Mouse (Mus musculus) left cerebral cortex, adult 8-10 months (tissue): Measurements from ENCODE around the gene Tubd1. TPM values are rescaled to one million over a fixed set of nuclear protein-coding genes. Genes with fewer than 3 reads are reported as not detected.

Experiments
- DNase-seq, 2 experiments: peaks; one replicate each; pipeline ENCODE4 v3.0.0; 2022; ENCODE audit warnings: low spot score in 2 of 2
- total RNA-seq, 4 experiments: library from RNA; stranded (reverse); gene quantifications; 2 replicates each; pipeline ENCODE4 v1.2.4; 2022

Gene Tubd1
- total RNA-seq, 4 experiments from 2014 or later, result 3.8 to 4.8 (median 3.9) TPM

DNA sequence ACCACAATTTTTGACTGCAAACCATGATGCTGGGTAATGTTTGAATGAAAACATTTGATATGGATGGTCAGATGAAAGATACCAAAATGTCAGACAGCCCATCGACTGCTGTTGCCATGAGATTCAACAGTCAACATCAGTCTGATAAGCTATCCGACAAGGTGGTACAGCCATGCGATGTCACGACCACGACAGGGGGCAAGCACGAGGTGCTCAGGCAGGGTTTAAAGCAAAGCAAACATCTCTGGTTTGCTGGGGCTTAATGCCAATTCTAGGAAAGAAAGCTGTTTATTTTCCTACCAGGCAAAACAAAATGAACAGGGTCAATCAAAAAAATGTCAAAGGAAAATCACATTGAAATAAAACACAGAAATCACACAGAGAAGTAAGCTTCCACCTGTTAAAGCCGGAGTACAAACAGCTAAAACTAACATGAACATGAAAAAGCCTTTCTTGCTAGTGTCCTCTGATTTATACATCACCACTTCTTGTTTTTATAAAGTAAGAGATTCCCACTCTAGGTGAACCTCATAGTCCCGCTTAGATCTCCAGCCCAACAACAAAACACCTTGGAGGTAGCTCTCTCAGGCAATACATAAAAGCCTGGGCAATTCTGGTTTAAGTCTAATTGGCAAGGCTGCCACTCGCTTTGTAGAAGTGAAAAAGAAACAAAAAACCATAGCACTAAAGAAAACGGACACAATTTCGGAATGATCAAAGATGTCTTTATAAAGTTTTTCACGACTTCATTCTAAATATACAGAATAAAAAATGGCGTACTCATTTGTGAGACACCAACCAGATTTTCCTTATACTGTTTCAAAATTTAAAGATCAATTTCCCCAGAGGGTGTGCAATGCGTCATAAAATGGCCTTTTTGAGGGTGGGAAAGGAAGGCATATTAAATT lies 39.5 kb downstream of the Tubd1 start:
- DNase-seq, result no peak

DNA sequence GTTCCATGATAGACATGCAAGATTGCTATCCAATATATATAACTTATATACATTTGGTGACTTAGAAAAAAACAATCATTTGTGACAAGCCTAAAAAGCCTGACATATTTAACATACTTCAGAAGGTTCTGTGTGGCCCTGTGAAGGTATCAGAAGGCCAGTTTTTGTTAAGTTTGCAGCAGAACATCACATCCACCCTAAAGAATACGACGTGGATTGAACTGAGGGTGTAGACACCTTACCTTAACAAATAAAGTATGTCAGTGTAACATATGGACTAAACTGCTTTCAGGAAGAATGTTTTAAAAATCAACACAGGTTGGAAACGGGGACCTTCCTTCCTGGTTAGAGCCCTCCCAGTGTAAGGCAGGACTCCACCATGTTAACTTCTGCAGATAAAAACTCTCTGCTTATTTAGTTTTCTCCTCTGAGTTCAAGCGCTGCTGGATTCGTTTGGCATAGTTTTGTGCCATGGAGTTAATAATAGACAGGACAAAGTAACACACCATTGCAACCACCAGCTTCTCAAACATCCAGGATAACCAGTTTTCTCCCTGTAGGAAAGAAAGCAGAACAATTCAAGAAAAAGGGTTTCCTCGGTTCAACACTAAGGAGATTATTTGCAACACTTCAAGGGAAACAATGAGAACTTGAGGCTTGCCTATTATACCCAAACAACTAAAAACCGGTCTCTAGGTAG lies 40.3 kb downstream of the Tubd1 start:
- no peak for DNase-seq

DNA sequence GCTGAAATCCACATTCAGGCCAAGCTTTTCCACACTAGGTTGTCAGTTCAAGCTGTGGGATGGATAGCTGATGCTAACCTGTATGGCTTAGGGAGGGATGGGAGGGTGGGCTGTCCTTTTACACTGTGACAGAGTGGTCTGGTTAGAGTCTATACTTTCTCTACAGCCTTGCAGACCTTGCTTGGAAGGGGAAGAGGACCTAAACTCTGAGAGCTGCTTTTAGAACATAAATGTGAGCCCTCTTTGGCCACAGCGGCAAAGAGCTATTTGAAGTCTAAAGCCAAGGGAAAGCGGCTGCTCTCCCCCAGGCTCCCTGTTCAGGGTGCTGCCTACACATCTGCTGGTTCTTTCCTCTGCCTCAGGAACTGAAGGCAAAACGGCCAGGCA lies 40.8 kb downstream of the Tubd1 start:
- no peak for DNase-seq

DNA sequence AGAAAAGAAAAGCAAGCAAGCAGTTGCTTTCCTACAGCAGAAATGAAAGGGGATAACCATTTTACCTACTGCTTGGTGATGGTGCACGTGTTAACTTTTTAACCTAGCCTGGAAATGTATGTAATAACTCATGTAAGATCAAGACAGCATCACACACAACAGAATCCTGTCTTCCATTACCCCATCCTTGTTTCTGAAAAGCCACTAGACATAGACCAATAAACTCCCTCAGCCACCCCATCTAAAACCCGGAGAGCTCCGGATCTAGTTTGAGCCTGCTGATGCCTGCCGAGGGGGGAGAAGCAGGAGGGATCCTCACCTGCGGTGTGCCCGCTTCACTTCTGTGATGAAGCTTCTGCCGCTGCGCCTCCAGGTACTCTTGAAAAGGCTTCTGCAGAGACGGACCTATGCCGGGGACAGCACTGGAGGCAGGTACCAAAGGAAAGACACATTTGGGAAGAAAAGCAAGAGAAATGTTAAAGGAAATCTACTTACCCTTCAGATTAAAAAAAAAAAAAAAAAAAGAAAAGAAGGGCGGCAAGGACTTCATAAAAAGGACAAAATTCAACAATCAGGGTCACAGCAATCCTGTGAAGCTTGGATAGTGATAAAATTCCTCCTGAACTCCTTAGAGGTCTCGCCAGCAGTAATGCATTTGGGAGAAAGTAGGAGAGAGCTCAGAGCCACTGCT lies 41.5 kb downstream of the Tubd1 start:
- DNase-seq, result no peak

DNA sequence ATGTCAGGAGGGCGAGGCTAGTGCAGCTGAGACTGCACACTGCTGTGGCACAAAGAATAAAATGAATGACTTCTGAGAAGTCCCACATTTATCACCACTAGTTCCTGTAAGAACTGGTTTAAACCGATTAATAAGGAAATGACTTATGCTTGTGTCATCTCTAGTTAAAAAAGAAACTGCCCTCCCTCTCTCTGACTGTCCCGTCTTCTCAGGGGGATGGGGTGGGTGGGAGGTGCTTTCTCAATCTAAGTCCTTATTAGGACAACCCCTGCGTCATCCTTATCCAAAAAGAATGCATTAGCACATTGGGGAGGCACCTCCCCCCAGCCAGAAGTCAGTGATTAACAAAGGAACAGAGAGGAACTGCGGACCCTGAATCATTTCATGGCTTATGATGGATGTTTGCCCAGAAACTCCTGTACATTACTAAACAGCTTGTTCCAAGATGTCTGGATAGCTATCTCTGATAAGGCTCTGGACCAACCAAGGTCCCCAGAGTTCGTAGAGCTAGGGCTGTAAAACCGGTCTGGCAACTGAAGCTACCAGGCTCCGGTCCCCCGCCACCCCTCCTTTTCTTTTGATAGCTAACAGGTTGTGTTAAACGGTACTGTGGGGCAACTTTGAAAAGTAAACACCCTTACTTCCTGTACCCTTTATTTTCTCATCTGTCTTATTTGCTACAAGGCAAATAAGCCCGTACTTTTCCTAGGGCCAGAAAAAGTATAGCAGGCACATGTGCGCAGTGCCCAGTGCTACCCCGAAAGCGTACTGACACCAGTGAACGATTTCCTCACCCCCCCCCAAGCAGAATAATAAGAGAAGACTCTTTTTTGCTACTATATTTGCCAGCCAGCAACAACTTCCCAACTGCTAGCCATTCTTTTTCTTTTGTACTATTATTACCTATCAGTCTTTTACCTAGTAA lies 42.3 kb downstream of the Tubd1 start:
- DNase-seq, result no peak

DNA sequence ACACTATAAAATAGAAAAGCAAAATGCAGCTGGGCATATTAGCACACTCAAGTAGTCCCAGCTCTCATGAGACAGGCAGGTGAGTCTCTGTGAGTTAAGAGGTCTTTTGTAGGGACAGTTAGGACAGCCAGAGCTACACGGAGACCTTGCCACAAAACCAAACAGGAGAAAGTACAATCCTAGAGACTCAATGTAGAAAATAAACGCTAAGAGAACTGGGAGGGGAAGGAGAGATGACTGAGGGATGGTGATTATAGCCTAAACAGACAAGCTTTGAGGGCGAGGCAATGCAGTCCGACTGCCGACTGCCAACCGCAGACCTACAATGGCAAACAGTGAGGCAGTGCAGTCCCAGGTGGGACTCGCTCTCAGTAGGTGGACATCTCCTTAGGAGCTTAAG lies 43.0 kb downstream of the Tubd1 start:
- no peak for DNase-seq

DNA sequence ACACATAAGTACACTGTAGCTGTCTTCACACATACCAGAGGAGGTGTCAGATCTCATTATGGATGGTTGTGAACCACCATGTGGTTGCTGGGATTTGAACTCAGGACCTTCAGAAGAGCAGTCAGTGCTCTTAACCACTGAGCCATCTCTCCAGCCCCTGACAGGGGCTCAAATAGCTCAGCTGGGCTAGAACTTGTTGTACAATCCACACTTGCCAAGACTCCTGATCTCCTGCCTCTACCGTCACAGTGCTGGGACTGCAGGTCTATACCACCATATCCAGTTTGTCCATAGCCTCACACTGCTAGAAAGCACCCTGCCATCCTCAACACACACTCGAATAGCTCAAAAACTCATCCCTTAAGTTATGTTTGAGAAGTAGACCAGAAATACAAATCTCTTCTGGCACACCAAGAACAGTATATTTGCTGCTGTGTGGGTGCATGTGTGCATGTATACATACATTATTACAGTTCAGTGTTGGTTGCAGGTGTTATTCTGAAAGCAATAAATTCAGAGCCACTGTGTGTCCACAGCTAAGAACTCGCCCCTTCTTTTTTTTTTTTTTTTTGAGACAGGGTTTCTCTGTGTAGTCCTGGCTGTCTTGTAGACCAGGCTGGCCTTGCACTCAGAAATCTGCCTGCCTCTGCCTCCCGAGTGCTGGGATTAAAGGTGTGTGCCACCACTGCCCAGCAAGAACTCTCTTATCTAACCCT lies 44.0 kb downstream of the Tubd1 start:
- no peak for DNase-seq

DNA sequence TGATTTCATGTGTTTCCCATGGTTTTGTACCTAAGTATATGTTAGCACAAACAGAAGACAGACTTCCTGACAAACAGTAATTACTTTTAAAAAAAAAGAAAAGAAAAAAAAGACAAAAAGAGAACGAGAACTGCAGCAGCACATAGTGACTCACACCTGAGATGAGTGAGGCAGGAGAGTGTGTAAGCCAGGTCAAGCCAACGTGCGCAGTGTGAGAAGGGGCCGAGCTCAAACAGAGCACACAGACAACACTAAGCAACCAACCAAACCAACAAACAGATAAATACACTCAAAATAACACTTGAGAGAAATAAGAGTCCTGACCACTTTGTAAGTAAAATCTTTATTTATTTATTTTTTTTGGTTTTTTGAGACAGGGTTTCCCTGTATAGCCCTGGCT lies 45.3 kb downstream of the Tubd1 start:
- DNase-seq, result no peak

DNA sequence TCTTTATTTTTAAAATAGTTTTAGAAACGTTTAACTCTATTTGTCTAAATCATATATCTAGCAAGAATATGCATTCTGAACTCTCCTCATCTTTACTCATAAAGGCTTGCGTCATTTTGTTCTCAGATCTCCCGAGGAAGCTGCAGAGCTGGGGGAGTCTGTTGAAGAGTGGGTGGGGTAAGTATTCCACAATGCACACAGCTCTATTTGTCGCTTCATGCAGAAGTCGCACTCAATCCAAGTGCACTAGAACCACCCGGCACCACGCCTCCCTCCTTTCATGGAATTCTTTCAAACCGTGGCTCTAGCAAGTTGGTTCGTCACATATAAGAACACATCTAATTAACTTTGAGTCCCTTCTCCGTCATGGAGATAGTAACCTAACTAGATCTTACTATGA lies 45.8 kb downstream of the Tubd1 start:
- DNase-seq, result peak in 1 of 2 experiments; percentile 28

DNA sequence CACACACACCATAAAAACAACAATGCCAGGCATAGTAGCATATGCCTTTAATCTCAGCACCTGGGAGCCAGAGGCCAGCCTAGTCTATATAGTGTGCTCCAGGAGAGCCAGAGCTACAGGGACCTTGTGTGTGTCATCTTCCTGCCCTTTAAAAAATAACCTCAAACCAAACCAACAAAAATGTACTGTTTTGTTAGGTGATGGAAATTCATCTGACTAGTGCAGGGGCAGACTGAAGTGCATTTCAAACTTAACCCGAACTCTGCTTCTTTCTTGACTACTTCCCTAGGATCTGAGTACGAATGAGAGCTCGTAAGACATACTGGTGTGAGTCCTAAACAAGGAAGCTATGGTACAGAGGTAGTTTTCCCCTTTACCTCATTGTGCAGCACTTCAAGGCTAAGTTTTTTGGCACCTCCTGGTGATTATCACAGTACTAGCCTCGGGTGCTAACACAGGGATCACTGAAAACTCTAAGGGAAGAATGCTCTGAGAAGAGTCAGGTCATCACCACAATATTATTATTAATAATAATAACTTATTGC lies 46.6 kb downstream of the Tubd1 start:
- no peak for DNase-seq

DNA sequence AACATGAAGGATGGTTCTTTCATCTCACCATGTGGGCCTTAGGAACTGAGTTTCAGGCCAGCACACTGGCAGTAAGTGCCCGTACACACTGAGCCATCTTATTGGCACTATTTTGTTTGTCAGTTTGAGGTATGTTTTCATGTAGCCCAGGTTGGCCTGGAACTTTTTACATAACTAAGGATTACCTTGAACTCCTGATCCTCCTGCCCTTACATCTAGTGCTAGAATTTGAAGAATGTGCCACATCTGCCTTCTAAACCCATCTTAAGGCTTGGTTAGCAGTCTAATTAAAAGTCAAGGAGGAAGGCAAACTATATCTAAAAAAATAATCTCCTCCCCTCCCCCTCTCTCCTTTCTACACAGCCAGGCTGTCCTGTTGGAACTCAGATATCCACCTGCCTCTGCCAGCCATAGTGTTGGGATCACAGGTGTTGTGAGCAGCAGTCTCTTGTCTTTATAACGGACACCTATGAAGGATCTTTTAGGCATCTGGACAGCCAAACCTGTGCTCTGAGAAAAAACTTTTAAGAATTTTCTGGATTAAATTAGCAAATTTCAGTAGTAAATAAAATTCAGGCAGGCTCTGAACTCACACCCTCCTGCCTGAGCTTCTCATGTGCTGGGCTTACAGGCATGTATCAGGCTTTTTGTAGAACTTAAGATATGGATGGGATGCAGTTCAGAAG lies 47.3 kb downstream of the Tubd1 start:
- no peak for DNase-seq

DNA sequence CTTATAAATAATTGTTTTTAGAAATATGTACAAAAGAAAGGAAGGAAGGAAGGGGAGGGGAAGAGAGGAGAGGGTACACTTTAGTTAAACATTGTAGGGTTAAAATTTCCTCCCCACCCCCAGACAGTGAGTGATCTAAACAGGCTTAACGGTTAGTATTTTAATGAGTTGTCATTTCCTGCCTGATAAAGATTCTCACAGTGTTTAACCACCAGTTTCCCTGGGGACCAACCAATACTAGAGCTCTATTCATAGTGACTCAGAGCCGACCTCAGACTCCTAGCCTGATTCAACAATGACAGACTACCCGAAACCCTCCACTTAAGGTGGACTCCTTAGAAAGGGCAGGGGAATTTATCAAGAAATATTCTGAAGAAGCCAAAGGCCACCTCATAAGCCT lies 48.2 kb downstream of the Tubd1 start:
- no peak for DNase-seq

DNA sequence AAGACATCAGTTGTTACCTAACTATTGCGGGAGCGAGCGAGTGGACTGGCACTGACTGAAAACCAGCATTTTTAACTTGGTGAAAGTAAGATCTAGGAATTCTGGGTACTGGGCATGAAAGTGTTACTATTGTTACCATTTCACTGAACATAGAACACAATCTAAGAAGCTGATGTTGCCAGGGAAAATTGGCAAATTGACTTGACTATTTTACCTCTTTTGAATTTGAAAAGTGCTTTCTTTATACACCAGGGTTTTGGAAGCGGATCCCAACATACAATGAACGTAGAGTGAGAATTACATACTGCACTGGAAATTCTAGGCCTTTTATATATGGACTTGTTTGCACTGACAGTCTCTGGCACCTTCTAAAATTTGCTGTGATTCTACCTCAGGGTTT lies 48.7 kb downstream of the Tubd1 start:
- no peak for DNase-seq

DNA sequence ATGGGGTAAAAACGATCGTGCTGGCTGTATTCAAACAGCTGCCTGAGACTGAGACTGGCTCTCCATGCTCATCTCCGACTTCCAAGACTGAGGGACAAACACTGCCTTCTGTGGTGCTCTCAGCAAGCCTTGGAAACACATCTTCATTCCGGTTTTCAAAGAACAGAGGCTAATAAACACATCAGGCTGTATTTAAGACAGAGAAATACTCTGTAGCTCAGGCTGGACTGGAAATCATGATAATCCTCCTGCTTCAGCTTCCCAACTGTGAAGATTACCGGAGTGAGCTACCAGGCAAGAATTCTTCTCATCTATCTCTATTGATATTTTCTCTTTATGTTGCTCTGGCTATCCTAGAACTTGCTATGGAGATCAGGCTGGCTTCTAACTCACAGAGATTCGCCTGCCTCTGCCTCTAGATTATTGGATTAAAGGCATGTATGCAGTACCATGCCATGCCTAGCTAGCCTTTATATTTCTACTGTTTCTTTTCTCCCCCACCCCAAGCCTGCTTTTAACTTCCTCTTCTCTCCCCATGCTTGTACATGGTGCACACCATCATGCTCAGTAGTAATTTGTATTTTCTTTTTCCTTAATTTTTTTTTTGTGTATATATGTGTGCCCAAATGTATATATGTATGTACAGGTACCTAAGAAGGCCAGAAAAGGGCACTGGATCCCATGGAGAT lies 49.5 kb downstream of the Tubd1 start:
- DNase-seq, result no peak

DNA sequence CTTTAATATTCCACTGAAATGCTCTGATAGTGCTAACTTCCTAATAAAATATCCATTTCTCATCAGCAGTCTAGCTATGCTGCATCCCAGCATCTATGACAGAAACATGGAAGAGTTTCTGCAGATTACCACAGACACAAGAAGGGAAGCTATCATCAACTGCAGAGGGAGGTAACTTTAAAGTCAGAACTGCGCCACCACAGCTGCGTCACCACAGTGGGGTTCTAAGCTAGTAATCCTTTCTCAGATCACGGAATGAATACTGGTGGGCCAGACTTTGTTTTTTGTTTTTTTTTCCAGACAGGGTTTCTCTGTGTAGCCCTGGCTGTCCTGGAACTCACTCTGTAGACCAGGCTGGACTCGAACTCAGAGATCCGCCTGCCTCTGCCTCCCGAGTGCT lies 50.6 kb downstream of the Tubd1 start:
- no peak for DNase-seq

DNA sequence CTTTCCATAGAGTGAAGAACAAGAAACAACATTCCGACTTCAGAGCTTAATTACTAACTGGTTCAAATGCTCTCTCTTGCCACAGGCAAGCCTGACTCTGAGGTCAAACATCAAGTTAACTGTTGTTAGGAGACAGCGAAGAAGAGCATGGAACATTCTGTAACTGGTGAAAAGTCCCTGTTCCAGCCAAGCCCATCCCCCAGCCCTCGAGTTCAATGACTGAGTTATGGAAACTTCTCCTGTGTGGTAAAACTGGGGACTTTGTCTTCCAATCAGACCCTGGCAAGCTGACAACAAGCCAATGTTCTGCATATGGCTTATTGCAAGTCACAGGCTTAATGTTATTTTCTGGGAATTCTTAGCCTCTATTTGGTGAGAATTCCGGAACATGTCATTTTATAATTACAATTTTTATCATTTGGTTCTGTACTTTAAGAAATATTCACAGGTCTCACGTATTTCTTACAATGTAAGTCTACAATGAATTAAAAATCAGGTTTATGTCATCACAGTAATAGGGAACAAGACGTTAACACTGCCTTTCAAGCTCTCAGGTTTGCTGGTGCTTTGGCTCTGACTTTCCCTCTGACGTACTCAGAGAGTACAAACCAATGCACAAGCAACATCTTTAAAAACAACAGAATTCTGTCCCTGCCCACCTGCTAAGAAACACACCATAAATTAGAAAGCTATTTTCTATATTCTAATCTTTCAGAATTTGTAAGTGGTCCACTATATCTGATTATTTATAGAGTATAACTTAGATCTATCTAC lies 51.6 kb downstream of the Tubd1 start:
- no peak for DNase-seq

DNA sequence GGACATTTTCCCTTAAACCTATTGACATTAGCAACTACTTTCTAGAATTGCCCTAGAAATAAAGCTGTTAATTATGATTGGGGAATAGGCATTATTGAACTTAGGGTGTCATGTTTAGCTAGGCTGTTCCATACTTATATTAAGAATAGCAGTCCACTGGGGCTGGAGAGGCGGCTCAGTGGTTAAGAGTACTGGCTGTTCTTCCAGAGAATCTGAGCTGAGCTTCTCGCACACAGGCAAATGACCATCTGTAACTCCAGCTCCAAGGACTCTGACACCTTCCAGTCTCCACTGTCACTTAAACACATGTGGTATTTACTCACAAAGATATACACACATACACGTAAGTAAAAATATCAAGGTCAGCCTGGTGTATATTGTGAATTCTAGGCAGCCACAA lies 52.2 kb downstream of the Tubd1 start:
- no peak for DNase-seq

DNA sequence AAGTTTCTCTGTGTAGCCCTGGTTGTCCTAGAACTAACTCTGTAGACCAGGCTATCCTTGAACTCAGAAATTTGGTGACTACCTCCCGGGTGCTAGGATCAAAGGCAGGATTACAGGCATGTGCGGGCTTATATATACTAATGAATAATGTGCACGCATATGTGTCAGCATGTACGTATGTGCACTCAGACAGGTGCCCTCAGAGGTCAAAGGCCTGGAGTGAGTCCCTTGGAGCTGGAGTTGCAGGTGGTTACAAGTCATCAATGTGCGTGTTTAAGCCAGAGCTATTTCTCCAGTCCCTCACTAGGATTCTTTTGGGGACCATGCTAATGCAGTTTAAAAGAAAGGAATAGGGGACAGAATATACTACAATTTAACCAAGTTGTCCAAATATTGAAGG lies 53.4 kb downstream of the Tubd1 start:
- DNase-seq, result no peak
